Mouse (Mus musculus) monocyte, adult 2 months (primary cell): Measurements from ENCODE around the gene Pemt.

Source experiments
- DNase-seq, 2 experiments: peaks; one replicate each; pipeline ENCODE4 v3.0.0; 2022; ENCODE audit warnings: low spot score in 2 of 2, low read depth in 1 of 2

Pemt gene

DNA sequence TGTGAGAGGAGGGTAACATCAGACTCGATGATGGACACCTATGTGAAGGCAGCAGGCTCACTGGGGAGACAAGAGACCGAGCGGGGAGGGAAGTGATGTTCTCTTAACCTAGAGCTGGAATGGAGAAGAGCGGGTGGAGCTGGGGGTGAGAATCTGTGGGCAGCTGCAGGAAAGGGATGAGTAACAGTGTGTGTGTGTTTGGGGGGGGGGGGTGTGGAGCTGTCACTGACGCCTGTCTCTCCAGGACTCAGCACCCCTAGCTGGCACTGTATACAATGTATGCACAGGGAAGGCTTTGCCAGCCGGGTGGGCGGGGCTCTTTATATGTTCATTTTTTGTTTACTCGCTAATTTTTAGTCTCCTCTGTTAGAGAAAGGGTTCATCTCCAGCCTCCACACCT is 42.5 kb downstream of the Pemt start:
- DNase-seq: no peak

DNA sequence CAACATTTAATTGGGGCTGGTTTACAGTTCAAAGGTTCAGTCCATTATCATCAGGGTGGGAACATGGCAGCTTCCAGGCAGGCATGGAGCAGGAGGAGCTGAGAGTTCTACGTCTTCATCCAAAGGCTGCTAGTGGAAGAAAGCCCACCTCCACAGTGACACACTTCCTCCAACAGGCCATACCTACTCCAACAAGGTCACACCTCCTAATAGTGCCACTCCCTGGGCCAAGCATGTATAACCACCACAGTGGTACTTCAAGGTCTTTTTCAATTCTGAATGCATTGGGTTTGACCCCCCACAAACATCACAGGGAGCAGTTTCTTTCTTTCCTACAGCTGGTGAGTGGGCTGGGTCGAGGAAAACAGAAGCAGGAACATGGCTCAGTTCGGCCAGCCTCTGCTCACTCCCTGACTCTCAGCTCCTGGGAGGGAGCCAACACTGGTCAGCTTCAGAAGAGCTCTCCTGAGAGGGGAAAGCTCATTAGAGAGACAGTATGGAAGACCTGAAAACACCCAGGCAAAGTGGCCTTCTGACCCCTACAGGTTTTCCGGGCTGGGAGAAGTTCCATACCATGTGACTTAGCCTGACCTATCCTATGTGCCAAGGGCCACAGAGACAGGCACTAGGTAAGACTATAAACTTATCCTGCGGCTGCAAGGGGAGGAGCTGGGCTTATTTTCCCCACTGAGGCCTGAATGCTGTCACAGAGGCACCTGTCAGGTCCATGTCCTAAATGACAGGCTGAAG is 44.9 kb downstream of the Pemt start:
- DNase-seq: no peak

DNA sequence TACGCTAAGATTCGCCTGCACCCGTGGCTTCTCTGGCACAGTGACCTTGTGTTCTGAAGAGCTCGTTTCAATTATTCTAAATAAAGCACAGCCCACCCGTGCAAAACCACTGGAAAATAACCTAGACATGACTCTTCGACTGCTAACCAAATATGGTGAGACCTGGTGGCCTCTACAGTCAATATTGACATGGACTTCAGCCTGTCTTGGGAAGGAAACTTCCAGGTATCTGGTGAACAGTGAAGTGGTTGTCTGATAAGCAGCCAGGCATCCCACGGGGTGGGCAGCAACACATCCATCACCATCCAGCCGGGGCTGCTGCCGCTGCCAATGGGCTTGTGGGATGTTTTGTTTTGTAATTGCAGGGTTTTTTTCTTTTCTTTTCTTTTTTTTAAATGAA is 52.0 kb downstream of the Pemt start:
- no peak for DNase-seq

DNA sequence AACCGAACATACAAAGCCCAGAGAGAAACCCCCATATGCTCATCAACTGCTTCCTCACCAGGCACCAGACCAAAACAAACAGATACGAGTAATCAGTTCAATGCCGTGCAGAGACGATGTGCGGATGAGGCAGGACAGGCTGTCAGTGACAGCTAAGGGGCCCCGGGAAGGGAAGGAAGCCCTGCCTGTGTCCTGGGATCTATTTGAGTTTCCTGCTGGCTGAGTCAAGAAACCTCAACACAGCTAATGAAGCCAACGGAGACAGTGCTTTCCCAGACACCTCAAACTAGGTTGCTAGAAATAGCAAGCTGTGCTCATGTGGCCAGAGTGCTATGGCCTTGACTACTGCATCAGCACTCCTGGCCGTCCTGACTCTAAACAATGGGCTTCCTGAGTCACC is 54.9 kb downstream of the Pemt start:
- no peak for DNase-seq

DNA sequence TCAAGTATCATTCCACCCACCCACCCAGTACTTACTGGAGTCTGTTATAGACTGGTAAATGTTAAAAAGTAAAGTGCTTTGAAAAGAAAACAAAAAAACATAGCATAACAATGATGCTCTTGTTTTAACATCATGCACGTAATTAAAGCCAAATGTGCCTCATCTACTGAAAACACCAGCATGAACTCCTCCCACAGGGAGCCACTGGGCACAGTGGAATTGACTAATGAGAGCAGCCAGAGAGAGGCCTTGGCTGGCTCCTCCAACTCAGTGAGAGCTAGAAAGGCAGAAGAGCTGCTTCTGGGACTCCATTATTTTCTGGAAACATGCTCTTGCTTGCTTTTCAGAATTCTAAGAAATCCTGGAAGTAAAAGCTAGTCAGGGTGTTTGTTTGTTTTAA is 56.9 kb downstream of the Pemt start:
- DNase-seq: no peak

DNA sequence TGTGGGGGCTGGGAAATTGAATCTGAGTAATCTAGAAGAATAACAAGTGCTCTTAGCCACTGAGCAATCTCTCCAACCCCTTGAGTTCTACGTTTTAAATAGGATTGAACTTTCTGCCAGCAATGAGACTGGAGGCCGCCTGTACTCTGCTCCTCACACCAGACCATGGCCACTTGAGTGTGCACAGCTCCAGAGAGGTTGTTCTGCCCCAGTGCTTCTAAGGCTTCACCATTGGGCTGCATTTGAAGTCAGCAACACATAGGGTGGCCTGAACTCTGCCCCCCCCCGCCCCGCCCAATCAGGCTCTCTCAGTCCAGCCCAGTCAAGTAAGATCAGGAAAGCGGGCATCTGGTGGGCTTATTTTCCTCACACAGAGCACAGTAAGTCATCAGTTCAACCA is 68.5 kb downstream of the Pemt start:
- DNase-seq: no peak

DNA sequence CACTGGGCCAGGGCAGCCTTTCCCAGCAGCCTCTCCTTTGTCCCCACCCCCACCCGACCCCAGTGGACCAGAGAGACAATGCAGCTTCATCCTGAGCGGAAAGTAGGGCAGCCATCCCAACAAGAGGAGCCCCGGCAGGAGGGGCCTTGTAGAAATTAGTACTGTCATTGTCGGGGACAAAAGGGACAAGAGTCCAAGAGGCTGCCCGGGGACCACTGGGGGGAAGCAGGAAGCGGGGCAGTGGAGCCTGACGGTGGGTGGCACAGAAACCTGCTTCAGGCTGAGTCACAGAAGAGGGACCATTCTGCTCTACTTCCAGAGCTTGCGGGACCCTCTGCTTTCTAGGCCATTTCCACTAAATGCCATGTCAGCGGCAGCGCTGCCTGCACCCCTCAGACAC is 71.0 kb downstream of the Pemt start:
- no peak for DNase-seq

DNA sequence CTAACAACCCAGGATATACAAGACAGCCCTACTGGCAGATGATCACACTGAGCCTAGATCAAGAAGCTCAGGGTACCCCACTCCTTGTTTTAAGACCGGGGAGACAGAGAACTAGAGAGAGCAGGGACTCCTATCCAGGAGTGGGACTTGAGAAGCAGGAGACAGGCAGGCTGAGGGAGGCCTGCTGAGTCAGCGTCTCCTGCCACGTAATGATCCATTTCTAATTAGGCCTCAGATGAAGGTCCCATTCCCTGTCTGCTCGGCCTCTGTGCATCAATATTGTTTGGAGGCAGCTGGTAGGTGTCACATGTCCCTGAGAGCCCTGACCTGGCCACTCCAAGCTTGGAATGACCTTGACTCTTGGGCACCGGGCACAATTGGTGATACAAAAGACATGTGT is 72.9 kb downstream of the Pemt start:
- no peak for DNase-seq

DNA sequence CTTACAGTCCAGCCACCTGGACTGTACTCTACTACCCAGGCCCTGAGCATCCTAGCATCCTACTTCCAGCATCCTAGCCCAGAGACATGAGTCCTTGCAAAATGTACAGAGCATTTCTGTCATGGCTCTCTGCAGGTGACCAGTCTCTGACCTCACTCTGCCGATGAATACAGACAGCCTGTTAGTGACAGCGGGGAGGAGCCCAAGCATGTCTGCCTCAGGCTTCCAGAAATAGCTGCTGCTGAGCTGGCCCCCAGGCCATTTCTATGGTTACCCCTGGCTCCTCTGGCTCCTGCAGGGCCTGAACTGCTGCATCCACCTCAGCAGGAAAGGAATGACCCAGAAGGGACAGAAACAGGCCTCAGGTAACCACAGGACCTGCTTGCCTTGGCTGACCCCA is 74.6 kb downstream of the Pemt start:
- no peak for DNase-seq

DNA sequence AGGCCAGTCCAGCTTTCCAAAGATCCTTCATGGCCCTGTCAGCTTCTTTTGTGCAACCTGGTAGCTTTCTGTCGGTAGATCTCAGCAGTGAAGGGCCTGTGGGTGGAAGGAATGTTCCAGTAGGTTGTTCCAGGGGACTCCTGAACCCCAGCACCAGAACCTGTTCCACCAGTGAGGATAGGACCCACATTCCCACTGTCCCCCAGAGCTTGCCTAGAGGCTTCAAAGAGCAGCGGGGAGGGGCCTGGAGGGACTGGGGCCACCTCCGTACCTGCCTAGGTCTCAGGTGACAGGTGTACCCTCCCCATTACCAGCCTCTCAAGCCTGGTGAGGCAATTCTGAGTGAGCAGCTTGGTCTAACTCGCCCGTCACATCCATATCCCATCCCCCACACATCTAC is 75.5 kb downstream of the Pemt start:
- DNase-seq: no peak

DNA sequence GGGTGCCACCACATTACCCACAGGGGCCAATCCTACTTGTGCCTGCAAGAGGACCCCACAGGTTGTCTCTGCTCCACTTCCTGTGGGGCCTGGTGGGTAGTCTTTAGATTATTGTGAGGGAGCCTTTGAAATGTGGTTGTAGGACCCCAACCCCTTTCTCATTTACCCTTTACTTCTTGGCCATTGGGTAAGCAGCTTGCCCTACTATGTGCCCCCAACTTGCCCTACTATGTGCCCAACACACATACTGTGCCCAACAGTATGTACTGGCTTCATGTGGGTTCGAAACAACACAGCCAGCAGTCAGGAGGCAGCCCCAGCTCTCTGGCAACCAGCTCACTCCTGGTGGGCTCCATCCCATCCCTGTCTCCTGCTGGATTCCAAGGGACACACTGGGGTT is 78.5 kb downstream of the Pemt start:
- no peak for DNase-seq

DNA sequence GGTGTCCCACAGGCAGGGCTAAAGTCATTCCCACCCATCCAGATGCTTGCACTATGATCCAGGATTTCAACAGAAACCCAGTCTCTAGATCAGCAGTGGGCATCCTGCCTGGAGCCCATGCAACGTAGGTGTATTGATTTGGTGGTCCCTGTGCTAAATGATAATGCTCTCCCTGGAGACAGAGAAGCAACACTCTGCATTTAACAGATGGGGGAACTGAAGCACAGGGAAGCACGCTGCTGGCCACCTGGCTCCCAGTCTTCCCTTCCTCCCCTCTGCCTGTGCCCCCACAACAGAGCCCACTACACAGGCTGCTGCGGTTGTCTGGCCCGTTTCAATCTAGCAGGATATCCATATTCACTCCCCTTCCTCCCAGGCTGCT is 80.2 kb downstream of the Pemt start:
- DNase-seq: no peak

DNA sequence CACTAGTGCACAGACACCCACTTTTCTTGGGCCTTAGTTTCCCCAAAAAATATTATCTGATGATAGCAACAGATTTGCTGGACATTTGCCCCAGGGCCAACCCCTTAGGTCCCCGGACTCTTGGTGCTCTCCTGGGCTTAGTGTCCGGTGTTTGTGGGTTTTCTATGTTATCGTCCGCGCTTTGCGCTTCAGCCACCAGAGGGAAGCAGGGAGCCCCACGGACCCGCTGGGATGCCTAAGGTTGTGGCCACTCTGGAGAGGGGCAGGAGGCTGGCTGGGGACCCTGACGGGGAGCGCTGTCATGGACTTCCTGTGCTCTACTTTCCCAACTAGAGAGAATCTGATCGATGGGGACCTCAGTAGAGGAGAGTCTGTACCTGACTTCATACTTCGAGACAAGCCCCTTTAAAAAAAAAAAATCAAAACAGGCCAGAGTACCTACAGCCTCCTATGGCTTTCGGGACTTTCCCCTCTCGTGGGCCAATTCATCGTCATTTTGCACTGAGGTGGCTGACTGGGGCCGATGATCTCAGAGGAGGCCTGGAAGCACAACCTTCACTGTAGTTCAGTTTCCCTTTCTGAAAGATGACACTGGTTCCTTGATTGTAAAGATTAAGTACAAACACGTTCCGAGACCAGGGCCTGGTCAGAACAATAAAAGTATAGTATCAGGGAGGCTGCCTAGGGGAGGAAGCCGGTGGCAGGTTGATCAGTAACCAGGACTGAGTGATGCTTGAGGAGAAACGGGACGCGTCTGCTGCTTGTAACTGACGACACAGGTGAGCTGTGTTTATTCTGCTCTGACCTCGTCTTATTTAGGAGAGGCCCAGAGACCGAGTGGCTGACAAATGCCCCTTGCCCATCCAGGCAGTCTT is 80.8 kb downstream of the Pemt start:
- peak in 1 of 2 experiments; percentile 46 for DNase-seq

DNA sequence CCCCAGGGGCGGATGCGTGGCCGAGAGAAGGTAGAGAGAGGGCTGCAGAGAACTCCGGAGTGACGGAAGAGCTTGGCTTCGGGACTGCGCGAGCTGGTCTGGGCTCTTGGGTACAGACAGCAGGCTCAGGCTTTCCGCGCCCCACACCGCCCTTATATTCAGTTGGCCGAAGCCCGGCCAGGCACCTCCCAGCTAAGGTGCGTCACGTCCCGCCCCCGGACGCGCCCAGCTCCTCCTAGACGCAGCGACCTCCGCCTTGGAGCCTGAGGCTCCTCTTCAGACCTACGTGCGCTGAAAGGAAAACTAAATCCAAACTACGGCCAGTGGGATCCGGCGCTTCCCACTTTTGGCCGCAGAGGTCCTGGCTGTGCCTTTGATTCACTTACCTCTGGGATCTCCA is 81.5 kb downstream of the Pemt start, which contains the start of gene Rasd1:
Gene Rasd1, minus strand, starts transcription at position 127 of the 400 bp plus-strand sequence.
- DNase-seq: no peak

DNA sequence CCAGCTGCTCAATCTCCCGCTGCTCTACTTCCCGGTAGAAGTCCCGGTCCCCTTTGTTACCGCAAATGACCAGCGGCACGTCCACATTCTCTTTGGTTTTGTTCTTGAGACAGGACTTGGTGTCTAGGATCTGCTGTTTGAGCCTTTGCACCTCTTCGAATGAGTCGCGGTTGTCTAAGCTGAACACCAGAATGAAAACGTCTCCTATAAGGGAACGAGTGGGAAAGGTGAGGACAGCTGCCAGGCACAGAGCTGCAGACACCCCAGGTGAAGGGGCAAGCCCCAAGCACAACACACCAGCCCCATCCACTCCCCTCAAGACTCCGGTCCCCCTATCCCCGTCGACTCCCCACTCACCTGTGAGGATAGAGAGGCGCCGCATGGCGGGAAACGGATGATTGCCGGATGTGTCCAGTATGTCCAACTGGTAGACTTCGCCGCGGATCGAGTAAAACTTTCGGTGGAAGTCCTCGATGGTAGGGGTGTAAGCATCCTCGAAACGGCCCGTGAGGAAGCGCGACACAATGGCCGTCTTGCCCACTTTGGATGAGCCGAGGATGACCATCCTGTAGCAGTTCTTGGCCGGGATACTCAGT is 82.0 kb downstream of the Pemt start:
- no peak for DNase-seq

DNA sequence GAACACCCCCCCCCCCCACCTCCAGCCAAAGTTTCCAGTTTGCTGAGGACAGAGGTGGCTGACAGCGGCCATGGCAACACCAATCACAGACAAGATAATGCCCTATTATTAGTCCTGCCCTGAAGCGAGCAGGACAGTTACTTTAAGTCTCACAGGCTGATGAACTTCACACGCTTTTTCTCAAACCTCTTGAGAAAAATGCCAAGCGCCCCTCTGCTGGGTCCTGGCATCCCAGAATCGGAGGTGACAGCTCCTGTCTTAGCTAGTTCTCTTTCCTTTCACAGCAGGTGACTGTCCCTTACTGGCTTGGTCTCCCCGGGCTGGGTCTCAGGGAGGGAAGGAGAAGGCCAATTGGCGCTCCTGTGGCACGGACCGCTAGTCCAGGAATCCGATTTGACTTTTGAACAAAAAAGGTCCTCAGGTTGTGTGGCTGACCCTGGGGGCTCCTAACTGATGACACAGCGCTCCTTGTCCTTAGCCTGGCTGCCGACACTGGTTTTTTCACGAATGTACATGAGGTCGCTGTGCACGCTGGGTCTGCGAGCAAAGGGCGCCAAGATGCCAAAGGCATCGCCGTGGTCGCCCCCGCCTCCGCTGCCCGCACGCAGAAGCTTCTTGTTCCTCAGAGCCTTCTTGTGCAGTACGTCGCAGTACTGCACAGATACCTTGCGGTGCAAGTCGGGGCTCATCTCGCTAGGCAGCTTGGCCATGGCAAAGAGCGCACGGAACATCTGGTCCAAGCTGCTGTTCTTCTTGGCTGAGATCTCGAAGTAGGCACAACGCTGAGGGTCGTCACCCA is 82.7 kb downstream of the Pemt start:
- DNase-seq: no peak

DNA sequence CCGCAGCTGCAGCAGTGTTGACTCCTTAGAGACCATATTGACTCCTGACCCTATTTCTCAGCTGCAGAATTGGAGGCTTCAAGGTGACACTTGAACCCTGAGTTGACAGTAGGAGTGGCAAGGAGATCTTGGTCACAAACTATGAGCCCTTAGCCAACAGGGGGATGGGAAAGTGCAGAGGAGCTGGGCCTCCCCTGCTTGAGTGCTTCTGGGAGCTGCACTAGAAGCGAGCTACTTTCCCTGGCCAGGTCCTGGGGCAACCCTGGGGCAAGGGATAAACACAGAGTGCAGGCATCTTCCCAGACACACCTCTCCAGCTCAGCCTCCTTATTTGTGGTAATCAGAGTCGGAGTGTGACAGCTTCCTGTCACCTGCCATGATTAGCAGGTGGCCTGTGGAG is 83.7 kb downstream of the Pemt start:
- no peak for DNase-seq

DNA sequence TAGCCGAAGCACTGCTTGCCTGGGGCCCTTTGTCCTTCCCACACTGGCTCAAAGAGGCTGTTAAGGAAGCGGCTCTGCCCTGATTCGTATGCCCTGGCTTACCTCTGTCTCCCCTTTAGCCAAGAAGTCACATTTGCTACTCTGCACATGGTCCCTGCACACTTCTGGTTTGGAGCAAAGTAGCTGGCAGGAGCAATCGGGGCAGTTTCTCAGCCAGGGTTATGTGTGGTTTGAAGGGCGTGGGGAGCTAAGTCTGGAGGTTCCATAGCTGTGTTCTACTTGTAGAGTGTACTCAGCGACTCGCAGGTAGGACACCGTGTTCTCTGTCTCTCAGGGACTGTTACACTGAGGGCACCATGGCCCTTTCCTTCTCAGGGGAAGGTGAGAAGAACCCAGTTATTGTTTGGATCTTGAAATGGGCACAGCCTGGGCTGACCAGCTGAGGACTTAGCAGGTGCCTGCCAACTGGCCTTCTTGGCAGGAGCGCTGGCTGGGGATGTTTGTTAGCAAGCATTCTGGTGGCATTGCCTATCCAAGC is 84.9 kb downstream of the Pemt start:
- no peak for DNase-seq

DNA sequence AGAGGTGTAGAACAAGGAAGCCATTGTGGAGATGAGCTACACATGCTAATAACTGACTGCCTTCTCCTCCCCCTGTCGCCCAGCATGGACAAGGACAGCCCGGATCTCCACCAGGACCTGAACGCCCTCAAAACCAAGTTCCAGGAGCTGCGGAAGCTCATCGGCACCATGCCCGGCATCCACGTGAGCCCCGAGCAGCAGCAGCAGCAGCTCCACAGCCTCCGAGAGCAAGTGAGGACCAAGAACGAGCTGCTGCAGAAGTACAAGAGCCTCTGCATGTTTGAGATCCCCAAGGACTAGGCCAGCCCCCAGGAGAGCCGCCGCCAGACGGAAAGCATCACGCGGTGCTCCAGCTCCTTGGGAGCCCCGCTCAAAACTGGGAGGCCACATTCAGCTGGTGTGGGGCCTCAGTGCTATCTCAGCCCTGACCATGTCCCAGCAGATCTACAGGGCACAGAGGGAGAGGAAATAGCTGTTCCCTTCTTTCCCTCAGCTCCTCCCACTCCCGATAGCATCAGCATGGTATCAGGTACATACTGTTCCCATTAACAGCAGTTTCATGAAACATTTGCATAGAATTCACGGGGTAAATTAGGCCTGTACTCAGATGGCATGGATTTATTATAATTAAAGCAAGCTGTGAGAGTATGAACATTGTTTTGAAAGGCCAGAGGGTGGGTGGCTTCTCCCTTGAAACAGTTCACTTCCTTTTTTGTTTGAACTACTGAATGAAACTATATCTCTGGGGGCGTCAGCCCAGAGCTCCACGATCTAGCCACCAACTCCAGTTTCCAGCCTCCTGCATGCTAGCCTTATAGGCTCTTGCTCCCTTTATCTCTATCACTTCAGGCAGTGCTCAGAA is 85.6 kb downstream of the Pemt start:
- no peak for DNase-seq

DNA sequence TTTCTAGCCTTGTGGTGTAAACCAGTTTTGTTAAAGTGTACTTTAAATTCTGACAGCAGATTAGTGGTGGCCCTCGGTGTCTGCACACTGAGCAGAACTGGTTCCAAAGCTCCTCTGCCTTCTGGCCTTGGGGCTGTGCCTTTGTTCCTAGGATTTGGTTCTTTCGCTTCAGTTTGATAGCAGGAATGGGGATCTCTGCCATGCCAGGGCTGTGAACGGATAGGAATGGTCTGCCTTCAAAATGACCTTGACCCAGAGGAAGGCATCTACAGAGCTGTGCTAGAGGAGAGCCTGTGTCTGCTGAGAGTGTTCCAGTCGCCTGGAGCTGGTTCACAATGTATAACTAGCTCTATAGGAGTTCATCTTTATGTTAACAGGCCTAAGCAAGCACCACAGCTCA is 86.8 kb downstream of the Pemt start:
- no peak for DNase-seq
